Mouse (Mus musculus) adrenal gland, adult (tissue): ENCODE measurements around the gene Arv1.

Experiments used
- DNase-seq, 2 experiments: peaks; one replicate each; pipeline ENCODE4 v3.0.0; 2022 to 2023; ENCODE audit warnings: low spot score in 1 of 2; ENCODE audit not compliant: inconsistent age in 2 of 2

The Arv1 gene

DNA sequence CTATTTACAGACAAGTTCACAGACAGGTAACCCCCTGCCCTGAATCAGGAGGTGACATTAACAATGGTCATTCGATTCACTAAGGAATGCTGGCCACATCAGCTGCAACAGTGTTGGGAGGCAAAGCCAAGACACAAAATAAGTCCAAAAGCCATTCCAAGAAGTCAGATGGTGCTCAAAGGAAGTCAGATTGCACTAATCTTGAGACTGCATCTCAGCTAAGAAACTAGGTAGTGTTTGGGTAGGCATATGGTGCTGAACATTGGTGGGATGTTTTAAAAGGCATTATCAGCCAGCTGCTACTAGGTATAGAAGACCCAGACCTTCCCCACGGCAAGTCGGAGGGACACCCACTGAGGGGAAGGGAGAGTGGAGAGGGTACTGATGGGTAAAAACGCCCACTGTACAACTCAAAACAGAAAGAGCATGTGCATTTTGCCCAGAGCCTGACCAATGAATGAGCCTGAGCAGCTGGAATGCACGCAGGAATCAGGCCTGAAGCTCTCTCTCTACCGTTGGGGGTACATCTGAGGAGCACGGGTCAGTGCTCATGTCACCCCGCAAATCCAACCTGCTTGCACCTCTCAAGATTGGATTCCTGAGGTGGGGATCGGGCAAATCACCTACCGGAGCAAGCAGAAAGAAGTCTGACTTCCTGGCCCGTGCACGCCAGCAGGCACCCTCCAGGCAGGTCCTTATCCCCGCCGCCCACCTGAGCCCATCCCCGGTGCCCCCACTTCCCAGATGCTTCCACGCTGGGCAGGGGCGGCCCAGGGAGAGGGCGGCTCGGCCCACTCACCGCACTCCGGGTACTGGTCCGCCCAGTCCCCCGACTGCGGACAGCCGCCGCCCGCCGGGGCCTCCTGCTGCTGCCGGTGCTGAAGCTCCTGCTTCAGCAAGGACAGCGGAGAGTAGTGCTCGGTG, 739 bp upstream of the Arv1 start:
- no peak for DNase-seq

GRCm38 (mm10) chr8:124724301-124724700, 2.4 kb downstream of the Arv1 start:
- no peak for DNase-seq

- DNase-seq = no peak
These were observed 10.9 kb downstream of the Arv1 start for GRCm38 (mm10) chr8:124732828-124733227.

DNA sequence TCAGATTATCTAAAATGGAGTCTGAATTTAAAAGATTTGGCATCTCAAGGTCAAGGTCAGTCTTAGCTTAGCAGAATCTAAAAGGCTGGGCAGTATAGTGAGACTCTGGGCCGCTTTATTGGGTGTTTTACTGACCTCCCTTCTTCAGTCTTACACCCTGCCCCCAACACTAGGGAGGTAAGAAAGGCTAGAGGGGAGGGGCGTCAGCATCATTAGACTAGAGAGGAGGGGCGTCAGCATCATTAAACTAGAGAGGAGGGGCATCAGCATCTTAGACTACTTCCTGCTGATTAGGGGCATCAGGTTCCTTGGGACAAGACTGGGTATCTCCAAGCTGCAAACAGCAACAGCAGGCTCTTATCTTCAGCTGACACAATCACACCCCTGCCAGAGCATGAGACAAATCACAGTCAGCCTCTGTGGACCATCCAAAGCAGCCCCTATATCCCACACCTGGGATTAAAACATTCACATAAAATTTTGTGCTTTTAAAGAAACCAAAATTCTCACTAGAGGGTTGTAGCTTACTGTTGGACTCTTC, 13.5 kb downstream of the Arv1 start:
- no peak for DNase-seq

DNA sequence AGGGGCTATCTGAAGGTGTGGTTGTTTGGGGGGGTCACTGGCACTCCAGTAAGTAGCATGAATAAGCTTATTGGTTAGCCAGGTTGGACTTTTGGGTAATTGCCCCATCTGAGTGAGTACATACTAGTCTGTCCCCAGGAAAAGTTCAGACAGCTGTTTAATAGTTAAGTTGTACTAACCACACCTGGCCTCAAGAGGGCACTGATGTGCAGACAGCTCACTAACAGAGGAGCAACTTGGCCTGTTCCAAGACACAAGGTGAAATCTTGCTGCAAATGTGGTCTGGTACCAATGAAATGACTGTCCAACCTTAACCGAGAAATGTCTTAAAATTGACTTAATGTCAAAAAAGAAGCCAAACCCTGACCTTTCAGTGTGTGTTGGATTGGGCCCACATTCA, 17.3 kb downstream of the Arv1 start:
- no peak for DNase-seq

GRCm38 (mm10) chr8:124746661-124747060, 24.7 kb downstream of the Arv1 start:
- no peak for DNase-seq

- peak in 1 of 2 experiments; percentile 35 for DNase-seq
These were observed 29.3 kb downstream of the Arv1 start for GRCm38 (mm10) chr8:124751191-124751590.

DNA sequence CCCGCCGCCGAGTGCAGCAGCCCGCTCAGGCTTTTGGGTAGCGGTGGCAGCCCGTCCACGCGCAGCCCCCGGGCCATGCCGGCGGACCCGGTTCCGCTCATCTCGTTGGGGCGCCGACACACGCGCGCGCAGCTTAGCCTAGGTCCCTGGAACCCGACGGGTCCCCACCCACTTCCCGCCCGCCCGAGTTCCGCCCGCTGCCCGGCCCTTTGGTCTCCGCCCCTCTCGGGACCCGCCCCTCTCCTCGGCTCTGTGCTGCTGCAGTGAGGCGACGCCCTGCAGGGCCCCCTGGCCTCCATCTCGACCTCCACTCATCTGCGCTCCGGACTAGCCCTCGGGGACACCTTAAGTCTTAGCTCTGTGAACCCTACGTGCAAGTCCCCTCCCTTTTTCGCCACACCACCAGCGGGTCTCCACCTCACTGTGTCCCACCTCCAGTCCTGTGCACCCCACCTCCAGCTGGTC, 29.8 kb downstream of the Arv1 start, which contains the start of gene Fam89a:
Fam89a (minus strand) TSS at position 124 of the 465 bp plus-strand sequence.
- peak; percentile 35 to 74 for DNase-seq

DNA sequence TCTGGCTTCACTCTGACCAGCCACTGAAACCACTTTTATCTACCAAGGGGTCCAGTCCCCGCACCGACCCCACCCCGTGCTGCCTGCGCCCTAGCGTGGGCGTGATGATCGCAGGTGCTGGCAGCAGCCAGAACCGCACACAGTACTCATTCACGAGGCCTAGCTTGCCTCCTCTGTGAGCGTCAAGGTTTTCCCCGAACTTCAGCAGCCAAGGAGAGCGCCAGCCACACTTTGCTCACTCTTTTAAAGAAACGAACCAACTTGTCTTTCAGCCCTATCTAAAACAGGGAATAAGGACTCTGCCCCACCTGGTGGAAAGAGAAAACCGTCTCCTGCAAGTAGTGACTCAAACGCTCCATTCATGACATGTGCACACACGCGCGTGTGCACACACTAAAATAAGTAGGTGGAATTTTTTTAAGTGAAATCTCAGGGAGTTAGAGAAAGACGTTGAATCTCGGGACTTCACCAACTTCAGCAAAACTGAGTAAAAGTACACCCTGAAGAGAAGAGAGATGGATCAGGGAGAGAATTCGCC, 30.5 kb downstream of the Arv1 start:
- no peak for DNase-seq

DNA sequence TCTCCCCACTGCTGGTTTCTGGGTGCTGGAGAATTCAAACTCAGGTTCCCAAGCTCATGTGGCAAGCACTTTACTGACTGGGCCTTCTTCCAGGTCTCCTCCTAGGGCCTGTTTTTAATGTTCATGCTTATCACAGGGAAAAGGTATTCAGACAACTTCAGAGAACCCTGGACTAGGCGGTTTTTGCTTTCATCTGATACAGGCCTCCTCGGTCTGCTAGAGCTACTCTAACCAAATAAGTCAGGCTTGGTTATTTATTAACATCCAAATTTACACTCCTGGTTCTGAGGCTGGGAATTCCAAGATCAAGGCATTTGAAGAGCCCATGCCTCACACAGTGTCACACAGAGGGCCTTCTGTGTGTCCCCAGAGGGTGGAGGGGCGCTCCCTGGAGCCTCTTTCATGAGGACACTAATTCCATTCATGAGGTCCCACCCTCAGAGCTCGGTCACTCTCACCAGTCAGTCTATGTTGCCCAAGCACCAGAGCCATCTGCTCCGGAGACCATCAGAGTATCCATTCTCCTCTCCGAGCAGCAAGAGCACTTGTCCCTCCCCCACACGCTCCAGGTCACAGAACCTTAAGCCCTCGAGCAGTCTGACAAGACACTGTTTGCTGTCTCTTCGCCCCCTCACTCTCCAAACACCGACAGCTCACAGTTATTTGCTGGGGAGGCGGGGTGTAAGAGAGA, 32.3 kb downstream of the Arv1 start:
- no peak for DNase-seq

- DNase-seq = no peak
These were observed 32.9 kb downstream of the Arv1 start for GRCm38 (mm10) chr8:124754792-124755190.

DNA sequence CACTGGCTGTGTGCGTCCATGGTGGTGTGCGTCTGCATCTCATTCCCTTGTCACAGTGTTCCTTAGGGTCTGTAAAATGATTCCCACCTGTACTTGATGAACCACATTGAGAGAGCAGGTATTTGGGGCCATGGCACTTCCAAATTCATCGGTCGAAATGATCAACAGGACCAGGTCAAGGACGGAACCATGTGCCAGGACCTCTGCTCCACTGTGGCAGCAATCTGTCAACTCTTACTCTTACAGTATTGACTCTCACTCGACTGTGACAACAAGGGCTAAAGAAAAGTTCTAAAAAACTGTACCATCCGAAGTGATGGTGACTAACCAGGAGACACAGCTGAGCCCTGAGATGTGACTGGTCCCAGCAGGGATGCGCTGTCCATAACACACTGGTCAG, 33.5 kb downstream of the Arv1 start:
- DNase-seq = no peak

GRCm38 (mm10) chr8:124756153-124756552, 34.2 kb downstream of the Arv1 start:
- DNase-seq = no peak

GRCm38 (mm10) chr8:124756601-124757000, 34.7 kb downstream of the Arv1 start:
- DNase-seq = no peak

DNA sequence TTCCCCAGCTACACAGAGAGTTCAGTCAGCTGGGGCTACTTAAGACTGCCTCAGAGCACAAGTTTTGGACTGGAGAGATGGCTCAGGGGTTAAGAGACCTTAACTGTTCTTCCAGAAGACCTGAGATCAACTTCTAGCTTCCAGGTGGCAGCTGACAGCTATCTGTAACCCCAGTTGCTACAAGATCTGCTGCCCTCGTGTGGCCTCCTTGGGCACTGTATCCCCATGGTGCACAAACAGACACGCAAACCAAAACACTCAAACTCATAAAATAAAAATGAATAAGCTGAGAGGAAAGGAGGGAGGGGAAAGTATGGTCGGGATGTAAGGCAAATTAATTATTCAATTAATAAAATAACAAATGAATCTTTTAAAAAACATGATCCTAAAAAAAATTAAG, 36.6 kb downstream of the Arv1 start:
- no peak for DNase-seq

GRCm38 (mm10) chr8:124763061-124763460, 41.1 kb downstream of the Arv1 start:
- DNase-seq = no peak

- no peak for DNase-seq
These were observed 50.5 kb downstream of the Arv1 start for GRCm38 (mm10) chr8:124772389-124772788.

- peak; percentile 77 to 93 for DNase-seq
These were observed 53.8 kb downstream of the Arv1 start for GRCm38 (mm10) chr8:124775695-124776094.

- peak; percentile 72 to 87 for DNase-seq
These were observed 58.3 kb downstream of the Arv1 start for GRCm38 (mm10) chr8:124780236-124780635.

- DNase-seq = peak in 1 of 2 experiments; percentile 79
These were observed 60.5 kb downstream of the Arv1 start for GRCm38 (mm10) chr8:124782431-124782830.

- no peak for DNase-seq
These were observed 61.3 kb downstream of the Arv1 start for GRCm38 (mm10) chr8:124783228-124783627.
